Mouse (Mus musculus) heart, embryonic 12.5 days (tissue): Measurements from ENCODE around the gene Irf3. TPM values are rescaled to one million over a fixed set of nuclear protein-coding genes. Genes with fewer than 3 reads are reported as not detected.
"Not testable (repeated sequence)": the region's sequence is repeated elsewhere in the genome, so short reads cannot be mapped to it uniquely, and the experiment has no call there.

Source experiments
- ATAC-seq: fragments of 200-750 bp; cut with Nextera tagmentation; 2 replicates; pipeline ENCODE4 v1.8.0; 2017; ENCODE audit warnings: moderate TSS enrichment, moderate library complexity; ENCODE audit not compliant: insufficient number of reproducible peaks, low FRiP score
- H3K27ac ChIP-seq: fragments of 300-500 bp; sonication (generic); 2 replicates; pipeline ENCODE4 v1.5.1; 2016; ENCODE audit warnings: mild to moderate bottlenecking, moderate library complexity; ENCODE audit not compliant: poor library complexity, severe bottlenecking
- H3K27me3 ChIP-seq: fragments of 300-500 bp; sonication (generic); replicated peaks from 2 replicates; pipeline ENCODE4 v1.6.1; 2016; ENCODE audit warnings: mild to moderate bottlenecking, moderate library complexity
- H3K36me3 ChIP-seq: fragments of 300-500 bp; sonication (generic); 2 replicates; pipeline ENCODE4 v1.6.1; 2016; ENCODE audit warnings: mild to moderate bottlenecking, moderate library complexity
- H3K4me1 ChIP-seq: fragments of 300-500 bp; sonication (generic); replicated peaks from 2 replicates; pipeline ENCODE4 v1.6.1; 2016; ENCODE audit warnings: mild to moderate bottlenecking
- H3K4me2 ChIP-seq: fragments of 300-500 bp; sonication (generic); 2 replicates; pipeline ENCODE4 v1.6.1; 2016; ENCODE audit warnings: mild to moderate bottlenecking, moderate library complexity
- H3K4me3 ChIP-seq: fragments of 300-500 bp; sonication (generic); 2 replicates; pipeline ENCODE4 v1.5.1; 2016; ENCODE audit warnings: mild to moderate bottlenecking
- H3K9ac ChIP-seq: fragments of 300-500 bp; sonication (generic); 2 replicates; pipeline ENCODE4 v1.6.1; 2016; ENCODE audit warnings: mild to moderate bottlenecking, moderate library complexity
- H3K9me3 ChIP-seq: fragments of 300-500 bp; sonication (generic); replicated peaks from 2 replicates; pipeline ENCODE4 v1.6.1; 2016; ENCODE audit warnings: mild to moderate bottlenecking, moderate library complexity
- WGBS: fragments of 180-500 bp; shearing (Covaris S2); methylation state at CpG from one replicate; pipeline ENCODE4 v1.1.7; 2016; 5-methylcytosine and 5-hydroxymethylcytosine counted together
- polyA plus RNA-seq: library from polyadenylated mRNA; unstranded; fragments of >200 nt; fragmentation: Nextera tagmentation; extraction: Ambion mirVana; gene quantifications from 2 replicates; pipeline ENCODE4 v1.2.1, GENCODE M21; 2016

Gene Irf3
- polyA plus RNA-seq, 1 experiment from 2014 or later, result 60.8 TPM

DNA sequence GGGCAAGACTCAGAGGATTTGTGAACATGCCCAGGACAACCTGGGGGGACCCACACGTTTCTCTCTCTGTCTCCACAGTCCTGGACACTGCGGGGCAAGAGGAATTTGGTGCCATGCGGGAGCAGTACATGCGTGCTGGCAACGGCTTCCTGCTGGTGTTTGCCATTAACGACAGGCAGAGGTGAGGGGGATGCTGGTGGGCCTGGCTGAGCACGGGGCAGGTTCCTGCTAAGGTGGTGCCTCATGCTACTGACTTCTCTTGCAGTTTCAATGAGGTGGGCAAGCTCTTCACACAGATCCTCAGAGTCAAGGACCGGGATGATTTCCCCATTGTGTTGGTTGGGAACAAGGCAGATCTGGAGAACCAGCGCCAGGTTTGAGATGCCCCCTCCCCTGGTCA is 22.8 kb downstream of the Irf3 start:
- ATAC-seq, result no peak
- no peak overlapping the region for H3K9ac ChIP-seq

DNA sequence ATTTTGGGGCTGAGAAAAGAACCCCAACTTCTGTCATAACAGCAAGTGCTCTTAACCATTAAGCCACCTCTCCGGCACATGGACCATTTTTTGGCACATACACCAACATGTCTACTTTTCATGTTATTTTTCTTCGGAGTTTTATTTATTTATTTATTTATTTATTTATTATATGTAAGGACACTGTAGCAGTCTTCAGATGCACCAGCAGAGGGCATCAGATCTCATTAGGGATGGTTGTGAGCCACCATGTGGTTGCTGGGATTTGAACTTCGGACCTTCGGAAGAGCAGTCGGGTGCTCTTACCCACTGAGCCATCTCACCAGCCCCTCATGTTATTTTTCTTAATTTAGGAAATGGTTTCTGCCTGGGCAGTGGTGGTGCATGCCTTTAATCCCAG is 26.3 kb downstream of the Irf3 start:
- not testable (repeated sequence) for ATAC-seq
- WGBS, result 77% methylated on average over 5 of the region's 5 CpGs

More for the DNA sequence above, 22.8 kb downstream of the Irf3 start:
- 74% methylated on average over 9 of the region's 9 CpGs for WGBS
- H3K4me2 ChIP-seq, result no peak overlapping the region
- no peaks in the 10 kb centered on the region for H3K27me3 ChIP-seq
- no peak overlapping the region for H3K27ac ChIP-seq
- H3K4me1 ChIP-seq, result peaks cover 17% of the 10 kb centered on the region
- H3K9me3 ChIP-seq, result no peaks in the 10 kb centered on the region
- no peak overlapping the region for H3K4me3 ChIP-seq
- peaks cover 12% of the 10 kb centered on the region; the same call in 1 of the 2 replicates for H3K36me3 ChIP-seq

DNA sequence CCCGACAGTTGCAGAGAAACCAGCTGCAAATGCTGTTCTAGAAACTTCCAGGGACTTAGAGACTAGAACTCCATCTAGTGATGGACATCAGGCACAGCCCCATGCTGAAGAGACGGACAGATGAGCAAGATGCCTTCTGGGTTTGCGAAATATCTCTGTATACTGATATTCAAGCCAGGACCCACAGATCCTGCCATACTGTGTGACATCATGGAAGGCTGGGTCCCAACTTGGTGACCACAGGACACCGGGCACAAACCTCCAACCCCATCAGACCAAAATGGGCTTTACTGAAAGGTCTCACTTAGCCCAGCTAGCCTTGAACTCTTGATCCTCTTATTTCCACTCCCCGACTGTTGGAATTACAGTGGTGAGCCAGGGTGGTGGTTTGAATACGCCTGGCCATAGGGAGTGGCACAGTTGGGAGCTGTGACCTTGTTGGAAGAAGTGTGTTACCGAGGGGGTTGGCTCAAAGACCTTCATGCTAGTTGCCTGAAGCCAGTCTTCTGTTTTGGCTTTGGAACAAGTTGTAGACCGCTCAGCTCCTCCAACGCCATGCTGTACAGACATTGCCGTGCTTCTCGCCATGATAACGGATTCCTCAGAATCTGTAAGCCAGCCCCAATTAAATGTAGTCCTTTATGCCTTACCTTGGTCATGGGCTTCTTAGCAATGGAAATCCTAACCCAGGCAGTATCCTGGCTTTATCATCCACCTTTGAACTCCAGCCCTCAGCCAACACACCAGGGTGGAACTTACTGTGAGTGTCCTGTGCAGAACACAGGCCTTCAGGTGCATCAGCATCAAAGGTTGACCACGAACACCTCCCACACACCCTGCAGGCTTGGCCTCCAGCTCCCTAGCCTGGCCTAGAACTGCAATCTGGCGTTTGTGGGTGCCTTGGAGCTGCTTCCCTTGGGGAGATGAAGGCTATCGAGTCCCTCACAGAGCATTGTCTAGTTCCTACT is 27.1 kb downstream of the Irf3 start:
- peaks cover 44% of the 10 kb centered on the region for H3K36me3 ChIP-seq
- no peaks in the 10 kb centered on the region for H3K27me3 ChIP-seq
- H3K4me2 ChIP-seq, result no peak overlapping the region
- H3K27ac ChIP-seq, result no peak overlapping the region
- no peaks in the 10 kb centered on the region for H3K9me3 ChIP-seq
- 84% methylated on average over 15 of the region's 15 CpGs for WGBS
- H3K4me3 ChIP-seq, result no peak overlapping the region
- H3K4me1 ChIP-seq, result peaks cover 7% of the 10 kb centered on the region
- H3K9ac ChIP-seq, result no peak overlapping the region
- ATAC-seq, result no peak

More for the DNA sequence above, 26.3 kb downstream of the Irf3 start:
- Histone ChIP-seq H3K36me3 (peaks cover 36% of the 10 kb centered on the region), H3K4me1 (peaks cover 16% of the 10 kb centered on the region)
- not testable (repeated sequence) for H3K27ac ChIP-seq, H3K9ac ChIP-seq, H3K27me3 ChIP-seq, H3K9me3 ChIP-seq, H3K4me3 ChIP-seq, H3K4me2 ChIP-seq

DNA sequence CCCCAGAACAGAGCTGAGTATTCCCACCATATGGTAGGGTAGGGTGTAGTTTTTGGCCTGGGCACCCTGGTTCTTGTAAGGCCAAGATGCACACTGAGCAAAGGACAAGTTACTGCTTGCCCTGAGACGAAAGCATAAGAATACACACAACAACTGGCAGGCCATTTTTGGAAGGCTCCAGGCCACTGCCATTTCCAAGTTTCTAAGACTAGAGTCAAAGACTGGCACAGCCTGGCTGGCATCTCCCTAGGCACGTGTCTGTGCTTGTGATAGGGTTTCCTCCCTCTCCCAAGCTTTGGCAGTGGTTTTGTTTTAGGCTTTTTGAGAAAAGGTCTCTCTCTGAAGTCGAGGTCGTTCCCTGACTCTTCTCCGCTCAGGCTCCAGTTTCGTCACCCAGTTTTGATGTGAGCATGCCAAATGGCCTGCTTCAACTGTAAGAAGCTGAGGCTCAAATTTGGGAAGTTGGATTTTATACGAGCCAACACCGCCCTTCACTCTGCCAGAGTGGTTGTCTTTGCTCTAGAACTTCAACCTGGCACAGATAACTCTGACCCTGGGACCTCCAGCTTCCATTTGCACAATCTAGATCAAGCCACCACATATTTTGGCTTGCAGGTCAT is 28.3 kb downstream of the Irf3 start:
- no peaks in the 10 kb centered on the region for H3K27me3 ChIP-seq
- ATAC-seq, result no peak
- H3K4me2 ChIP-seq, result no peak overlapping the region
- 79% methylated on average over 8 of the region's 8 CpGs for WGBS
- no peak overlapping the region for H3K4me3 ChIP-seq
- no peaks in the 10 kb centered on the region for H3K9me3 ChIP-seq
- no peak overlapping the region for H3K9ac ChIP-seq
- peaks cover 53% of the 10 kb centered on the region for H3K36me3 ChIP-seq
- peaks cover 4% of the 10 kb centered on the region for H3K4me1 ChIP-seq
- no peak overlapping the region for H3K27ac ChIP-seq

DNA sequence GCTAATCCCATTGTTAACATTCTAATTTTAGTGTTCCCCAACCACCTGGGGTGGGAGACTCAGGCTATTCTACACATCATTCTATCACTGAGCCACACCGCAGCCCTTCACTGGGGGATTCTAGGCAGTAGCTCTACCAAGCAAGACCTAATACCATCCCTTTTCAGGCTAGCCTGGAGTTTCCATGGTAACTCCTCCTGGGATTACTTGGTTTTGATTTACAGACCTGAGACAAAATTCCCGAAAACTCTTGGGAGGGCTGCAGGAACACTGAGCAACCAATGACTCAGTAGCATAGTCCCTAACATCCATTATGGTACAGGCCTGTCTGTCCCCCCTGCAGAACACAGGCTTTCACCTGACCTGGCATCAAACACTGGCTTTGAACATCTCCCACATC is 28.8 kb downstream of the Irf3 start:
- H3K27ac ChIP-seq, result no peak overlapping the region
- no peak for ATAC-seq
- no peak overlapping the region for H3K4me2 ChIP-seq
- no peak overlapping the region for H3K4me3 ChIP-seq
- peaks cover 4% of the 10 kb centered on the region for H3K4me1 ChIP-seq
- H3K9me3 ChIP-seq, result no peaks in the 10 kb centered on the region
- no peaks in the 10 kb centered on the region for H3K27me3 ChIP-seq
- no peak overlapping the region for H3K9ac ChIP-seq
- H3K36me3 ChIP-seq, result peaks cover 53% of the 10 kb centered on the region
- WGBS, result 67% methylated on average over 2 of the region's 2 CpGs

DNA sequence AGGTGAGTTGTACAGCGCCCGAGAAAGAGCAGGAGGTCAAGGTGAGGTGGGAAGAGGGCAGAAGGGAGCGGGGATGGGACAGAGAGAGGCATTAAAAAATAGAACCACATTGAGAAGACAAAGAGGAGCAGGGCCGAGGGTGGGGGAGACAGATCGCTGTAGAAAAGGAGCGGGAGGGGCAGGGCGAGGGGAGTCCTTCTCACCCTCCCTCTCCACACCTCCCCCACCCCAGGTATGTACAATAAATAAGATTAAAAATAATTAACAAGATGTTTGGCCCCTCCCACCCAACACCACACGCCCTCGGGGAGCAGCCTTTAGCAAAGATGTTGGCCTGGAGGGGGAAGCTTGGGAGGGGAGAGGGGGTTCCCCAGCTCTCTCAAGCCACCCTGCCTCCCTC is 30.3 kb downstream of the Irf3 start:
- H3K36me3 ChIP-seq, result peaks cover 64% of the 10 kb centered on the region
- no peak overlapping the region for H3K4me3 ChIP-seq
- H3K27me3 ChIP-seq, result no peaks in the 10 kb centered on the region
- peaks cover 4% of the 10 kb centered on the region for H3K4me1 ChIP-seq
- 92% methylated on average over 9 of the region's 9 CpGs for WGBS
- ATAC-seq, result no peak
- H3K9ac ChIP-seq, result no peak overlapping the region
- H3K27ac ChIP-seq, result no peak overlapping the region
- no peaks in the 10 kb centered on the region for H3K9me3 ChIP-seq
- no peak overlapping the region for H3K4me2 ChIP-seq

DNA sequence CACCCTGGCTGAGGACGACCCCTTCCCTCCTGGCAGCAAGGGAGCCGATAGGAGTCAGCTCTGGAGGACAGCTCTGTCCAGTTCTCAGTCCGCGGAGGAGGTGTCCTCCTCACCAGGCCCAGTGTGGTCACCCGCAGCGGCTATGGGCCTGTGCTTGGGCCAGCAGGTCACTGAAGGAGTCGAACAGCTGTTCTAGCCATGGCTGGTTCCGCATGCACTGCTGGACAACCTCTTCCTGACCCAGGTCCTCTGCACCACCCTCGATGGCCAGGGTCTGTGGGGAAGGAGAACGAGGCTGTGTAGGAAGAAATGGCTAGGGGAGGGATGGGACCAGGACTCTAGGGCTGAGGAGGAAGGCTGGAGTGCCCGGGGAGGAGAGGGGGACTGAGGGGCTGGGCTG is 30.9 kb downstream of the Irf3 start:
- 0 out of 2 replicates have a peak, but pooled peaks have one; percentile 2 for ATAC-seq
- Histone ChIP-seq H3K27ac (no peak overlapping the region), H3K9me3 (no peaks in the 10 kb centered on the region), H3K4me1 (peaks cover 4% of the 10 kb centered on the region), H3K9ac (no peak overlapping the region), H3K4me3 (no peak overlapping the region), H3K27me3 (no peaks in the 10 kb centered on the region), H3K36me3 (peaks cover 70% of the 10 kb centered on the region), H3K4me2 (no peak overlapping the region)
- WGBS, result 92% methylated on average over 11 of the region's 11 CpGs

DNA sequence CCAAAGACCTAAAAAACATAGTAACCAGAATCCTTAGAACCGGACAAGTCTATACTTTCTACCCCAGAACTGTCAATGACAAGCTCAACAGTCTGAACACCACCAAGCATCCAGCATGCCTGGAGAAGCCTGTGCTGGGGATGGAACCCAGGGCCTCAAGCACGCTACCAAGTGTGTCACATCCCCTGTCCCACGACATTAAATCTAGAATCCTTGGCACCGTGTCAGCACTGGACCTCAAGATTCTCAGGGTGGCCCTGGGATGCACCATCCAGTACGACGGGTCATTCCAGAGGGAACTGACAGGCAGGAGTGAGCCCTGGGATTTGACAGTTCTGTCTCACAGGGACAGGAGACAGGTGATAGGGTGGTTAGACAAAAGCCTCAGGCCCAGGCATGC is 32.5 kb downstream of the Irf3 start:
- Histone ChIP-seq H3K4me1 (peaks cover 4% of the 10 kb centered on the region), H3K27ac (no peak overlapping the region), H3K4me3 (no peak overlapping the region), H3K27me3 (no peaks in the 10 kb centered on the region), H3K36me3 (peaks cover 87% of the 10 kb centered on the region), H3K4me2 (no peak overlapping the region), H3K9me3 (no peaks in the 10 kb centered on the region), H3K9ac (no peak overlapping the region)
- ATAC-seq, result no peak
- 89% methylated on average over 6 of the region's 6 CpGs for WGBS

DNA sequence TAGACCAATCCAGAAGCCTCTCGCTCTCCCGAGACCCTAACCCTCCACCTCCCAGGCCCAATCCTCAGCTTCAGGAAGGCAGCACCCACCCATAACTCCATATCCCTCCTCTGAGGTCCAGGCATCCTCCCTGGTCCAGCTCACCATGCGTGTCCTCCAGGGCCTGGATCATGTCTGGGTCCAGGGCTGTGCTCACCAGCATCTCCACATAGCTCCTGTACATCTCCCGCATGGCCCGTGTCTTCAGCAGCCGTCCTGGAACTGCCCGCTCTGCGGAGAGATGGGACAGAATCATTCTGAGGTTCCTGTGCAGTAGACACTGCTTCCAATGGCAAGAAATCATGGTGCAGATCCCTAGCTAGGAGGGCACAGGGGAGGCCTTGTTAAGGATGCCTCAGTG is 33.4 kb downstream of the Irf3 start:
- no peak for ATAC-seq
- Histone ChIP-seq H3K4me2 (no peak overlapping the region), H3K27ac (no peak overlapping the region), H3K36me3 (peaks cover 95% of the 10 kb centered on the region), H3K4me3 (no peak overlapping the region), H3K4me1 (peaks cover 4% of the 10 kb centered on the region), H3K27me3 (no peaks in the 10 kb centered on the region), H3K9me3 (no peaks in the 10 kb centered on the region), H3K9ac (no peak overlapping the region)
- 93% methylated on average over 8 of the region's 8 CpGs for WGBS

DNA sequence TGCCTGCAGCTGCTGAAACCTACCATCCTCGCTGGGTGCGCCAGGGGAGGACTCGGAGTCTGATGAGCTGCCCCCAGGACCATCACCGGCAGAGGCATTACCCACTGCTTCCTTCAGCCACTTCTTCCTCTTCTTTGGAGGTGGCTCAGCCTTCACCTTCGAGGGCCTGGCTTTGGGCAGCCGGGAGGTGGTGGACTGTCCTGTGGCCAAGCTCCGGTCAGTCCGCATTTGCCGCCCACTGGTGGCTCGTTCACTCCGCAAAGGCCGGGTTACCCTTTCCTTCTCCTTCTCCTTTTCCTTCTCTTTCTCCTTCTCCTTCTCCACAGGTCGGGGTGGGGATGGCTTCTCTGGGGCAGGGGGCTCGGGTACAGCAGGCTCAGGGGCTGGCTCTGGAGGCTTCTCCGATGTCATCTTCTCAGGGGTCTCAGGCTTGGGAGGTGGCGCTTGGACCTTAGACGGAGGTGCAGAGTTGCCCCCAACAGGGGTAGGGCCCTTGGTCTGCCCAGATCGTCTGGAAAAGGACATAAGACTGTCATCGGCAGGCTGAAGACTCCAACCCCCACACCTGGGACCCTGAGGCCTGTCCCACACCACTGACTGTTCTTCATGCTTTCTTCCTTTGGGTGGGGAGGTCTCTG is 36.4 kb downstream of the Irf3 start:
- Histone ChIP-seq H3K9ac (no peak overlapping the region), H3K4me1 (no peaks in the 10 kb centered on the region), H3K9me3 (no peaks in the 10 kb centered on the region), H3K27me3 (no peaks in the 10 kb centered on the region), H3K4me2 (no peak overlapping the region), H3K36me3 (peaks cover 99% of the 10 kb centered on the region), H3K4me3 (no peak overlapping the region), H3K27ac (no peak overlapping the region)
- no peak for ATAC-seq
- WGBS, result 93% methylated on average over 19 of the region's 19 CpGs

DNA sequence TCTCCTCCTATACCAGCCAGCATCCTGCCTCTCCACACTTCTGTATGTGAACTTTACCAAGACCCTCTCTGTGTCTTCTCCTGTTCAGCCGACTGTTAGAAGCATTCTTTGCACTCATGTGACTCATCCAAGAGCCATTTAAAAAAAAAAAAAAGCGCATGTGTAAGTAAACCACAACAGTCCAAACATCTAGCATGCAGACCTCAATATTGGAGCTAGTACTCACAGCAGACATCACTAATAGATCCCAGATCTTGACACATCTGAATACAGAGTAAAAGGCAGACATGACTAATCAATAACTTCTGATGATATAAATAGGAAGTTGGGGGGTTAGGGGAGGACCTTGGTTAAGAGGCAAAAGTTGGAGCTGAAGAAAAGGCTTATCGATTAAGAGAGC is 38.2 kb downstream of the Irf3 start:
- Histone ChIP-seq H3K9me3 (no peaks in the 10 kb centered on the region), H3K27me3 (no peaks in the 10 kb centered on the region), H3K36me3 (peaks cover 99% of the 10 kb centered on the region), H3K9ac (no peak overlapping the region), H3K4me3 (no peak overlapping the region), H3K4me1 (no peaks in the 10 kb centered on the region), H3K4me2 (no peak overlapping the region), H3K27ac (no peak overlapping the region)
- WGBS, result 95% methylated on average over 3 of the region's 3 CpGs
- no peak for ATAC-seq
